Mouse (Mus musculus): ENCODE results near the gene Fam178b.

DNA sequence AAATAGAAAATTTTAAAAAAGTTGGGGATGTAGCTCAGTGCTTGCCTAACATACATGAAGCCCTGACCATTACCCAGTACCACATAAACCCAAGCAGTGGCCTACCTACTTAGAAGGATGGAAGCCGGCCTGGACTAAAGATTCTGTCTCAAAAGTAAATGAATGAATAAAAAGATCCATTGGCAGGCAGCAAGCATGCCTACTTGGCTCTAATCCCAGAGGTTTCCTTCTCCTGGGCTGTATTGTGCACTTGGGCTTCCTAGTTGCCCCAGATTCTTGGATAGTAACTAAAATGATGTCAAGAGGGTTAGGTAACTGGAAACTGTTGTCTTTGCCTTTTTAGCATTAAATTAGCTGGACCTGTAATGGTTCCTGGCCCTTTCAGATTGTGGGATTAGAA, 169.7 kb downstream of the Fam178b start:
- TF ChIP-seq CTCF (IDR thresholded peaks at IDR 0.05; ENCODE audit: low read depth, low read length) = no peak
- no peak for TF ChIP-seq EP300 (IDR thresholded peaks at IDR 0.05; ENCODE audit: insufficient read depth, low read depth, low read length)
